Mouse (Mus musculus): Measurements from ENCODE around the gene Ctnnd1. TPM values are rescaled to one million over a fixed set of nuclear protein-coding genes. Genes with fewer than 3 reads are reported as not detected.
A peak's percentile ranks its signal among the peaks of the same experiment; 100 is the strongest.

Gene Ctnnd1
- total and polyA plus RNA-seq, 3 experiments, result 11.5 to 31.6 TPM; not detected in 1

GRCm38 (mm10) chr2:84632999-84633398 lies 17.6 kb downstream of the Ctnnd1 start (continued):
- TF ChIP-seq CHD1 (IDR thresholded peaks at IDR 0.05; ENCODE audit: low read depth, low read length) (no peak), ZKSCAN1 (IDR thresholded peaks at IDR 0.05; ENCODE audit: low read depth, low read length) (no peak), CHD2 (IDR thresholded peaks at IDR 0.05; ENCODE audit: low read length) (peak; percentile 20; the same call in 1 of the 2 replicates), GATA1 (IDR thresholded peaks at IDR 0.05; ENCODE audit: low read depth, low read length) (peak; percentile 75), TBP (IDR thresholded peaks at IDR 0.05; ENCODE audit: low read depth, low read length) (no peak), RAD21 (IDR thresholded peaks at IDR 0.05; ENCODE audit: low read depth, low read length) (no peak), CTCF (IDR thresholded peaks at IDR 0.05 in 2 of 3, conservative IDR thresholded peaks at IDR 0.05 in 1 of 3; ENCODE audit: control insufficient read depth in 1 of 3, insufficient read depth in 1 of 3, low read depth in 2 of 3, low read length in 3 of 3, poor library complexity in 1 of 3, severe bottlenecking in 1 of 3) (no peak)

GRCm38 (mm10) chr2:84632001-84632400 lies 18.6 kb downstream of the Ctnnd1 start:
- peaks cover 21% of the 10 kb centered on the region for H3K79me2 ChIP-seq (ENCODE audit: control insufficient read depth, insufficient read depth, low read length, poor library complexity)
- no peak overlapping the region for H3K9ac ChIP-seq (ENCODE audit: control insufficient read depth, low read depth, low read length, poor library complexity, severe bottlenecking)
- peaks cover 21 to 22% of the 10 kb centered on the region in 2 experiments for H3K4me1 ChIP-seq (ENCODE audit: control insufficient read depth in 1 of 2, insufficient read depth in 2 of 2, low read length in 2 of 2)
- H3K27ac ChIP-seq (ENCODE audit: control insufficient read depth, low read depth, low read length), result no peak overlapping the region
- peaks cover 0 to 25% of the 10 kb centered on the region in 2 experiments; a peak in 2 of 4 replicates for H3K36me3 ChIP-seq (ENCODE audit: control insufficient read depth in 1 of 2, insufficient read depth in 2 of 2, low read length in 2 of 2)
- no peak for DNase-seq (ENCODE audit: low read depth, low spot score)
- no peaks in the 10 kb centered on the region for H3K27me3 ChIP-seq (ENCODE audit: control insufficient read depth in 1 of 2, insufficient read depth in 2 of 2, low read length in 2 of 2)
- H3K9me3 ChIP-seq (replicated peaks; ENCODE audit: insufficient read depth, low read length), result no peaks in the 10 kb centered on the region
- no peak for TF ChIP-seq GABPA (IDR thresholded peaks at IDR 0.05; ENCODE audit: low read depth, low read length)
- TF ChIP-seq MEF2A (IDR thresholded peaks at IDR 0.05; ENCODE audit: extremely low read depth, insufficient replicate concordance, low read depth, low read length, poor library complexity, severe bottlenecking), result no peak
- TF ChIP-seq E2F4 (IDR thresholded peaks at IDR 0.05; ENCODE audit: borderline replicate concordance, low read depth, low read length), result no peak
- no peak for TF ChIP-seq POLR2AphosphoS2 (IDR thresholded peaks at IDR 0.05; ENCODE audit: low read length)
- no peak overlapping the region for H3K4me3 ChIP-seq (ENCODE audit: control insufficient read depth in 1 of 2, insufficient read depth in 1 of 2, low read depth in 2 of 2, low read length in 2 of 2)

GRCm38 (mm10) chr2:84627036-84627435 lies 23.5 kb downstream of the Ctnnd1 start:
- TF ChIP-seq MAX (IDR thresholded peaks at IDR 0.05; ENCODE audit: low read length) (no peak), GATA1 (IDR thresholded peaks at IDR 0.05; ENCODE audit: low read depth, low read length) (no peak), MYC (IDR thresholded peaks at IDR 0.05; ENCODE audit: low read depth, low read length) (no peak), MAZ (IDR thresholded peaks at IDR 0.05; ENCODE audit: low read depth, low read length) (no peak), SIN3A (IDR thresholded peaks at IDR 0.05; ENCODE audit: low read length) (no peak), MYB (IDR thresholded peaks at IDR 0.05; ENCODE audit: low read depth, low read length) (no peak), RCOR1 (IDR thresholded peaks at IDR 0.05; ENCODE audit: low read depth, low read length) (no peak), E2F4 (IDR thresholded peaks at IDR 0.05; ENCODE audit: borderline replicate concordance, low read depth, low read length) (no peak), HCFC1 (IDR thresholded peaks at IDR 0.05; ENCODE audit: low read depth, low read length) (no peak), CHD2 (IDR thresholded peaks at IDR 0.05; ENCODE audit: low read length) (no peak), NELFE (IDR thresholded peaks at IDR 0.05; ENCODE audit: low read depth, low read length) (no peak), TBP (IDR thresholded peaks at IDR 0.05; ENCODE audit: low read depth, low read length) (no peak), MAFK (IDR thresholded peaks at IDR 0.05; ENCODE audit: borderline replicate concordance, low read depth, low read length) (no peak), USF1 (IDR thresholded peaks at IDR 0.05; ENCODE audit: low read depth, low read length) (no peak), ZC3H11A (IDR thresholded peaks at IDR 0.05; ENCODE audit: low read depth, low read length) (no peak), BHLHE40 (IDR thresholded peaks at IDR 0.05; ENCODE audit: borderline replicate concordance, low read depth, low read length) (no peak), ELF1 (IDR thresholded peaks at IDR 0.05; ENCODE audit: low read depth, low read length) (no peak)
- Histone ChIP-seq H3K27ac (ENCODE audit: control insufficient read depth, low read depth, low read length) (no peak overlapping the region), H3K36me3 (ENCODE audit: control insufficient read depth in 1 of 2, insufficient read depth in 2 of 2, low read length in 2 of 2) (peaks cover 0 to 20% of the 10 kb centered on the region in 2 experiments; a peak in 2 of 4 replicates), H3K27me3 (ENCODE audit: control insufficient read depth in 1 of 2, insufficient read depth in 2 of 2, low read length in 2 of 2) (no peaks in the 10 kb centered on the region), H3K79me2 (ENCODE audit: control insufficient read depth, insufficient read depth, low read length, poor library complexity) (peaks cover 10% of the 10 kb centered on the region; the same call in 1 of the 2 replicates), H3K4me3 (ENCODE audit: control insufficient read depth in 1 of 2, insufficient read depth in 1 of 2, low read depth in 2 of 2, low read length in 2 of 2) (no peak overlapping the region), H3K4me1 (ENCODE audit: control insufficient read depth in 1 of 2, insufficient read depth in 2 of 2, low read length in 2 of 2) (peaks cover 8 to 12% of the 10 kb centered on the region in 2 experiments; a peak in 3 of 4 replicates), H3K9ac (ENCODE audit: control insufficient read depth, low read depth, low read length, poor library complexity, severe bottlenecking) (no peak overlapping the region), H3K9me3 (replicated peaks; ENCODE audit: insufficient read depth, low read length) (no peaks in the 10 kb centered on the region)
- no peak for DNase-seq (ENCODE audit: low read depth, low spot score)
